Mouse (Mus musculus) megakaryocyte, embryonic 14.5 days (primary cell): Measurements from ENCODE around the gene Bod1. TPM values are rescaled to one million over a fixed set of nuclear protein-coding genes. Genes with fewer than 3 reads are reported as not detected.

Source experiments
- H3K27me3 ChIP-seq: replicated peaks from 2 replicates; pipeline ENCODE3; 2012; ENCODE audit warnings: inconsistent platforms
- H3K36me3 ChIP-seq: replicated peaks from 2 replicates; pipeline ENCODE3; 2012; ENCODE audit warnings: low read length, inconsistent platforms, mixed read lengths
- H3K4me1 ChIP-seq: 2 replicates; pipeline ENCODE4 v1.6.1; 2012; ENCODE audit warnings: inconsistent platforms
- H3K4me3 ChIP-seq: replicated peaks from 2 replicates; pipeline ENCODE3; 2012; ENCODE audit warnings: moderate library complexity, mild to moderate bottlenecking, inconsistent platforms
- H3K9me3 ChIP-seq: 2 replicates; pipeline ENCODE4 v1.6.1; 2012; ENCODE audit warnings: inconsistent platforms
- FLI1 ChIP-seq: IDR thresholded peaks from 2 replicates; pipeline ENCODE4 v1.6.1; 2012; ENCODE audit warnings: low read length, inconsistent platforms, mixed read lengths
- GATA1 ChIP-seq: IDR thresholded peaks from 3 replicates; pipeline ENCODE4 v1.6.1; 2012; ENCODE audit warnings: mixed read lengths, low read length, inconsistent platforms, borderline replicate concordance
- polyA plus RNA-seq: library from polyadenylated mRNA; stranded (reverse); fragments of >175 nt; gene quantifications from 2 replicates; pipeline ENCODE4 v1.2.3, GENCODE M21; 2012; ENCODE audit warnings: low replicate concordance; ENCODE audit not compliant: insufficient read depth

Bod1 gene
- polyA plus RNA-seq, 1 experiment, result 5.2 TPM

DNA sequence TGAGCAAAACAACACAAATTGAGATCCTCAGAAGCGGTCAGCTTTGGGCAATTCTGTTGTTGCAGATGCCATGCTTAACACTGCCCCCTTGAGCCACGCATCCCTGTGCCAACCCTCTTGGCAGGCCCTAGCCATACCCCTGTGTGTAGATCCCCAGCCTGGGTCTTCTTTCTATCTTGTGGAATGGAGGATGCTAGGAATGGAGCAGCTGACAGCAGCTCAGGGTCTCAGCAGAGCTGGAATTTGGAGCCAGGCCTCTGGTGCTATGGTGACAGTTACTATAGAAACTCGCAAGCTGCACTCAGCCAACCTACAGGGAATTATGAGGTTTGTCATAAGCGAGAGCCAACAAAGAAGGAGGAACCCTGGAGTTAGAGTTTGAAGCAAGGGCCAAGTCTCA is 23.1 kb upstream of the Bod1 start:
- Histone ChIP-seq H3K27me3 (peaks cover 14% of the 10 kb centered on the region), H3K9me3 (peaks cover 7% of the 10 kb centered on the region), H3K4me3 (no peak overlapping the region), H3K4me1 (peaks cover 13% of the 10 kb centered on the region), H3K36me3 (no peaks in the 10 kb centered on the region)
- TF ChIP-seq GATA1 (no peak), FLI1 (no peak)

- peaks cover 11% of the 10 kb centered on the region for H3K27me3 ChIP-seq
- H3K36me3 ChIP-seq, result no peaks in the 10 kb centered on the region
- peaks cover 6% of the 10 kb centered on the region for H3K9me3 ChIP-seq
- no peak overlapping the region for H3K4me3 ChIP-seq
- peaks cover 18% of the 10 kb centered on the region for H3K4me1 ChIP-seq
- TF ChIP-seq FLI1 (no peak), GATA1 (no peak)
These were observed 22.4 kb upstream of the Bod1 start for GRCm38 (mm10) chr11:31694109-31694508.

DNA sequence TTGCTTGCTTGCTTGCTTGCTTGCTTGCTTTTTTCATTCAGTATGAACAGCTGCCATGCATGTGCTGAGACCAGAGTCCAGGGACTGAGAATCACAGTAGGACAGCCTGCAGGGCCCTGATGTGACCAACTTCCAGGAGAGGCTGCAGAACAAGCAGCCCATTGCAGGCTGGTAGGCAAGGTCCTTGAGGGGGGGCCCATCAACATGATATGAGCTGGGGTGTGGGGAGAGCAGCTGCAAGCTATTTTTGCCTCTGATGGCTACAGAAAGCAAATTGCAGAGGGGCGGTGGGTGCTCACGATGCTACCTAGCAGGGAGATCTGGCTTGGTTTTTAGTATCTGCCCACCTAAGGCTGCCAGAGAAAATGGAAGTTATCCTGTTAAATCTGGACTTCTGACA is 21.6 kb upstream of the Bod1 start:
- H3K27me3 ChIP-seq, result peaks cover 13% of the 10 kb centered on the region
- peaks cover 22% of the 10 kb centered on the region for H3K4me1 ChIP-seq
- peaks cover 6% of the 10 kb centered on the region for H3K9me3 ChIP-seq
- no peak for TF ChIP-seq FLI1
- TF ChIP-seq GATA1, result no peak
- no peak overlapping the region for H3K4me3 ChIP-seq
- no peaks in the 10 kb centered on the region for H3K36me3 ChIP-seq

GRCm38 (mm10) chr11:31688956-31689355 is 17.3 kb upstream of the Bod1 start:
- Histone ChIP-seq H3K4me3 (no peak overlapping the region), H3K4me1 (peaks cover 30% of the 10 kb centered on the region), H3K27me3 (peaks cover 6% of the 10 kb centered on the region), H3K36me3 (no peaks in the 10 kb centered on the region), H3K9me3 (peaks cover 2% of the 10 kb centered on the region)
- TF ChIP-seq GATA1, result no peak
- TF ChIP-seq FLI1, result no peak

- Histone ChIP-seq H3K36me3 (no peaks in the 10 kb centered on the region), H3K9me3 (peaks cover 4% of the 10 kb centered on the region; the same call in 1 of the 2 replicates), H3K4me3 (no peak overlapping the region), H3K27me3 (peaks cover 6% of the 10 kb centered on the region), H3K4me1 (peaks cover 33% of the 10 kb centered on the region)
- TF ChIP-seq FLI1 (no peak), GATA1 (no peak)
These were observed 13.4 kb upstream of the Bod1 start for GRCm38 (mm10) chr11:31684913-31685567.

GRCm38 (mm10) chr11:31684126-31684525 is 12.4 kb upstream of the Bod1 start:
- H3K4me1 ChIP-seq, result peaks cover 28% of the 10 kb centered on the region
- TF ChIP-seq FLI1 (no peak), GATA1 (no peak)
- no peak overlapping the region for H3K4me3 ChIP-seq
- peaks cover 6% of the 10 kb centered on the region for H3K27me3 ChIP-seq
- no peaks in the 10 kb centered on the region for H3K36me3 ChIP-seq
- H3K9me3 ChIP-seq, result peaks cover 4% of the 10 kb centered on the region; the same call in 1 of the 2 replicates

DNA sequence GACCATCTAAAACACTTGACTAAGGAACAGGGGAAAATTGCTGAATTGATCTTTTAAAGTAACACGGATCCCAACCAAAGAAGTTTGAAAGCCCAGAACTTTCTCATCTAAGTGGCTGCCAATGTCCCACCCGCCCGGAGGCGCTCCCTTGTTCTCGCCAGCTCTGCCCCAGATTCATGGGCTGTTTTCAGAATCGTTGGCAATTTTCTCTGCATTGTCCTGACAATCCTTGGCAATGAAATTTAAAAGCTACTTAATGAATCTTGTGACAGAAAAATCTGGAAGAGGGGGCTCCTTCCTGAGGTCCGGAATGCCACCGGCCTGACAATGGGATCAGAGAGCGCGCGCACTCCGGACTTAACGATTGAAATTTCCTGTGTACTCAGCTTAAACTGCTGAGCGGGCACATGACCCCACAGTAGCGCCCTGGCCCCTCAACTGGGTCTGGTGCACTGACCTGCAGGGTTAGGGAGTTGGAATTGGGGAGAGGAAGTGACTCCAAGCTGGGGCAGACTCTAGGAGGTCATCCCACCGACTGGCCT is 8.2 kb upstream of the Bod1 start:
- H3K9me3 ChIP-seq, result peaks cover 4% of the 10 kb centered on the region; the same call in 1 of the 2 replicates
- no peak overlapping the region for H3K4me3 ChIP-seq
- no peaks in the 10 kb centered on the region for H3K36me3 ChIP-seq
- TF ChIP-seq GATA1 (no peak), FLI1 (no peak)
- H3K4me1 ChIP-seq, result peaks cover 52% of the 10 kb centered on the region
- H3K27me3 ChIP-seq, result peaks cover 2% of the 10 kb centered on the region

DNA sequence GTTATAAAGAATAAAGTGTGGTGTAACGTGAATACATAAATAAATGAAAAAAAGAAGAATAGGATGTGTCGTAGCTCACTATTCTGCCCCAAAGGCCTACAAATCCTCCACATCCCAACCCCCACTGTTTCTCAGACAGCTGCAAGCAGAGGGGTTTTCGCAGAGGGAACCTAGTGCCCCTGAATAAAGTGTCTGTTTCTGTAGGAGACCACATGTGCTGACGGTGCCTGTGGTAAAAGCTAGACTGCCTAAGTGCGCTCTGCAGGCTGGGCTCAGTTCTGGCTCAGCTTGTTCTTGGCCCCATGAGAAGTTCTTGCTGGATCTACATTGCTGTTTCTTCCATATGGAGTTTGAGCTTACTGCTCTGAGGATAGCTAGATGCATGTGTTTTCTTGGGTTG is 5.6 kb upstream of the Bod1 start:
- no peak for TF ChIP-seq FLI1
- TF ChIP-seq GATA1, result no peak
- Histone ChIP-seq H3K4me3 (no peak overlapping the region), H3K27me3 (peaks cover 2% of the 10 kb centered on the region), H3K36me3 (no peaks in the 10 kb centered on the region), H3K9me3 (peaks cover 4% of the 10 kb centered on the region; the same call in 1 of the 2 replicates), H3K4me1 (peaks cover 48% of the 10 kb centered on the region)

- H3K4me3 ChIP-seq, result no peak overlapping the region
- peaks cover 4% of the 10 kb centered on the region; the same call in 1 of the 2 replicates for H3K9me3 ChIP-seq
- no peaks in the 10 kb centered on the region for H3K27me3 ChIP-seq
- peaks cover 51% of the 10 kb centered on the region for H3K4me1 ChIP-seq
- TF ChIP-seq FLI1 (no peak), GATA1 (no peak)
- H3K36me3 ChIP-seq, result no peaks in the 10 kb centered on the region
These were observed 5.1 kb upstream of the Bod1 start for GRCm38 (mm10) chr11:31676661-31677252.

- Histone ChIP-seq H3K4me1 (peaks cover 55% of the 10 kb centered on the region), H3K4me3 (no peak overlapping the region), H3K27me3 (no peaks in the 10 kb centered on the region), H3K9me3 (no peaks in the 10 kb centered on the region), H3K36me3 (no peaks in the 10 kb centered on the region)
- no peak for TF ChIP-seq GATA1
- no peak for TF ChIP-seq FLI1
These were observed 3.7 kb upstream of the Bod1 start for GRCm38 (mm10) chr11:31675430-31675829.
